Mouse (Mus musculus): ENCODE results near the gene Cask.

DNA sequence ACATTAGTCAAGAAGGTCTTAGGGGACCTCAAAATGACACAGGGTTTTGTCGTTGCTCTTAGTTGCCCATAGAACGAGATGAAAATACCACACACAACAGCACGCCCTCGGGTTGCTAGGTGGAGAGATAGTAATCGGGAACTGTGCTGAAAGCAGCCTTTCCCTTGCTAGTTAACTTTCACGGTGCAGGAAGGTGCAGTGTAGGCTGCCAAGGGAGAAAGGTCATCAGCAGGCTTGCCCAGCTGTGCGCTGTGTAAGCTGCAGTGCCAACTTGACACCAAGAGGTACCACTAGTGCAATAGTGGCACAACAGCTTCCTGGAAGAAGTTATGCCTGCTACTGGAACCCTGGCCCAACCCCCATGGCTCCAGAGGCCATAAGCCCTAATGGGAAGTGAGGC, 346.8 kb downstream of the Cask start:
- TF ChIP-seq GATA1 (IDR thresholded peaks at IDR 0.05; ENCODE audit: low read length) (no peak), TAL1 (IDR thresholded peaks at IDR 0.05; ENCODE audit: low read length) (no peak)
